Mouse (Mus musculus): ENCODE measurements around the gene G530012D18Rik.
"Not testable (repeated sequence)": the region's sequence is repeated elsewhere in the genome, so short reads cannot be mapped to it uniquely, and the experiment has no call there.

The G530012D18Rik gene

DNA sequence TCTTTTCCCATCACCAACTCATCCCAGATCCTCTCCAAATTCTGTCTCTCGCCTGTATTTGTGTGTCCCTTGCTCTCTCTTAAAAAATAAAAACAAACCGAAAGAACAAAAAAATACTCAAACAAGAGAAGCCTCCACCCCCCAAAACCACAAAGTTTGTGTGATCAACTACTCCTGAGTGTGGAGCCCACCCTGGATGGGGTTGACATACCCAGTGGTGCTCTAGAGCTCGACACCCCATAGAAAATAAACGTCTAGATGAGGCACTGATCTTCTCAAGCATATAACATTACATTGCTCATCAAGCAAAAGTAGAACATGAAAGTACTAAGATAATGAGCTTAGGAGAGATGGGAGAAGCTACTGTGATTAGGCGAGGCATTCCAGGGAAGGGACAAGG, 41.7 kb downstream of the G530012D18Rik start:
- peak in 1 of 2 experiments; percentile 41 for DNase-seq

DNA sequence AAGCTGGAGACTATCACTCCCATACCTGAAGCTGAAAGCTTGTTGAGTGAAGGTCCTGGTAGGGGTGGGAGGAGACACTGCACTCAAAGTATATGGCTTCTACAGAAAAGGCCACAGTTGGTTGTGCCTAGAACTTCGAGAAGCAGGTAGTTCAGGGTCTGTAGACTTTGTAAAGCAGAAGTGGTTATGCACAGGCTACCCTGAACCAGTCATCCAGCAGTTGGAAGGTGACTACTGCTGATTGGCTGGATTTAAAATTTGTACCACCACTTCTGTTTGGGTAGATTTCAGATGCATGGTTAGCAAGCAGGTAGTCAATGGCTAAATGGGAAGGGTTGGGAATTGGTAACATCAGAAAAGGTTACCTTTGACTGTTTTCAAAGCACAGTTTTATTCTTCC, 43.2 kb downstream of the G530012D18Rik start:
- DNase-seq: not testable (repeated sequence)
